Mouse (Mus musculus) intestine, embryonic 15.5 days (tissue): ENCODE data around the gene Kcnc2. TPM values are rescaled to one million over a fixed set of nuclear protein-coding genes. Genes with fewer than 3 reads are reported as not detected.

Experiments
- polyA plus RNA-seq: library from polyadenylated mRNA; unstranded; fragments of >200 nt; fragmentation: Nextera tagmentation; extraction: Ambion mirVana; gene quantifications from 2 replicates; pipeline ENCODE4 v1.2.1, GENCODE M21; 2015

The Kcnc2 gene
- polyA plus RNA-seq, 1 experiment from 2014 or later = 0.48 TPM

Other genes with a start within 250 kb of the Kcnc2 start
- not detected in 2 replicates for gene Glipr1l1, start 210.9 kb upstream of the Kcnc2 start, polyA plus RNA-seq
- gene Glipr1l2, start 187.8 kb upstream of the Kcnc2 start, polyA plus RNA-seq = not detected in 2 replicates
- not detected in 2 replicates for gene Glipr1l3, start 110.8 kb upstream of the Kcnc2 start, polyA plus RNA-seq
- 0.13 and 0.18 TPM in 2 replicates for gene Caps2, start 107.5 kb upstream of the Kcnc2 start, polyA plus RNA-seq